Comparison of ENCODE assay signal across 8 mouse cellular contexts in the genomic region with DNA sequence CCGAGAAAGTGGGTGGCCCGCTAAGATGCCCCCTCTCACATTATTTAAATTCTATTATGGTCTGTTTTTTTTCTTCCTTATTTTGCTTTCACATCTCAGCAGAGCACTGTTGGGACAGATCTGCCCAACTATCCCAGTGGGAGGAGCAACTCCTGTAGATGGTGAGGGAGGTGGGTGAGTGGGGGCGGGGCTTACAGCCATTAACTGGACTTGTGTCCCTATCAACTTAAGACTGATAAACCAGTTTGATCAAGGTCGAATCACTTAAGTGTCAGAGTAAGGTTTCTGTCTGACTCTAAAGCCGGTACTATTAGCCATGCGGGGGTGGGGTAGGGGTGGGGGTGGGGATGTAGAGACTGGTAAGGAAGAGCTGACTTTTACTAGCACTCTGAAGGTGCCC. TPM values are rescaled to one million over a fixed set of nuclear protein-coding genes. Genes with fewer than 3 reads are reported as not detected.
DNase-seq lines count a peak whose midpoint lies in the region; ATAC-seq lines count a peak whose summit lies in the region.

No protein-coding gene starts in this region.

- ATAC-seq in cerebellum, adult (ENCODE audit: insufficient number of reproducible peaks, low FRiP score, low TSS enrichment), result no peak
- peak; percentile 52 for ATAC-seq in erythroblast, adult 5-6 weeks (replicated peaks; ENCODE audit: low FRiP score, poor library complexity, severe bottlenecking)

- intact Hi-C loops in heart, postnatal 25 days (cut with DNase I), result no loop called here

- DNase-seq in cerebellum, adult 11-12 months, result peak; percentile 70
- peak; percentile 66 for DNase-seq in adrenal gland, adult 8-10 months
- peak; percentile 26 for DNase-seq in heart, postnatal 25 days (ENCODE audit: low spot score)
- DNase-seq in kidney, postnatal 4 days, result peak; percentile 79 to 83
- peak; percentile 73 to 77 for DNase-seq in lung, postnatal 4 days
- DNase-seq in spleen, postnatal 14 days (ENCODE audit: low spot score in 2 of 2), result peak; percentile 43 to 58

RNA-seq across cellular contexts. Expression of a gene that starts 1.1 kb away (rescaled TPM):
- 10 to 100 TPM in 3 of 4 experiments, 1 to 10 TPM in 1; 8.4 to 11.4 (median 10.4) TPM for total RNA-seq in adrenal gland, adult 8-10 months (2022)
- total RNA-seq in erythroblast, adult 5-6 weeks (2015; ENCODE audit: low replicate concordance), result 7.7 and 12.1 TPM in 2 replicates
- total RNA-seq in erythroblast, adult 5-6 weeks (2017; ENCODE audit: low replicate concordance), result 11.7 and 13.7 TPM in 2 replicates
- total RNA-seq in heart, postnatal 25 days (2021), result 1 to 10 TPM; 6.7 to 7.9 TPM

RNA-seq across cellular contexts. Expression of a gene that starts 1.2 kb away (rescaled TPM):
- total RNA-seq in adrenal gland, adult 8-10 months (2022), result 10 to 100 TPM; 30.8 to 58.2 (median 43.5) TPM
- total RNA-seq in erythroblast, adult 5-6 weeks (2015; ENCODE audit: low replicate concordance), result 36.4 and 39.0 TPM in 2 replicates
- total RNA-seq in erythroblast, adult 5-6 weeks (2017; ENCODE audit: low replicate concordance), result 38.9 and 39.8 TPM in 2 replicates
- total RNA-seq in heart, postnatal 25 days (2021), result 10 to 100 TPM; 28.3 to 31.4 TPM

RNA-seq across cellular contexts. Expression of a gene that starts 7.1 kb away (rescaled TPM):
- total RNA-seq in adrenal gland, adult 8-10 months (2022), result 1 to 10 TPM; 1.8 to 5.0 (median 3.2) TPM
- 10.2 and 17.1 TPM in 2 replicates for total RNA-seq in erythroblast, adult 5-6 weeks (2015; ENCODE audit: low replicate concordance)
- total RNA-seq in erythroblast, adult 5-6 weeks (2017; ENCODE audit: low replicate concordance), result 6.0 and 12.4 TPM in 2 replicates
- 1 to 10 TPM; 2.0 to 2.1 TPM for total RNA-seq in heart, postnatal 25 days (2021)

RNA-seq across cellular contexts. Expression of a gene that starts 10.7 kb away (rescaled TPM):
- total RNA-seq in adrenal gland, adult 8-10 months (2022), result 1 to 10 TPM in 1 of 4 experiments, under 1 TPM in 1, not detected in 2; 0.56 to 1.5 TPM
- not detected in 2 replicates for total RNA-seq in erythroblast, adult 5-6 weeks (2015; ENCODE audit: low replicate concordance)
- total RNA-seq in erythroblast, adult 5-6 weeks (2017; ENCODE audit: low replicate concordance), result 0.17 and 3.3 TPM in 2 replicates
- 10 to 100 TPM; 17.3 to 24.5 TPM for total RNA-seq in heart, postnatal 25 days (2021)

RNA-seq across cellular contexts. Expression of a gene that starts 24.2 kb away (rescaled TPM):
- total RNA-seq in adrenal gland, adult 8-10 months (2022), result 10 to 100 TPM; 54.8 to 72.9 (median 63.4) TPM
- total RNA-seq in erythroblast, adult 5-6 weeks (2015; ENCODE audit: low replicate concordance), result 8.5 and 19.4 TPM in 2 replicates
- 14.6 and 18.8 TPM in 2 replicates for total RNA-seq in erythroblast, adult 5-6 weeks (2017; ENCODE audit: low replicate concordance)
- 10 to 100 TPM; 31.3 to 32.2 TPM for total RNA-seq in heart, postnatal 25 days (2021)

Comparison
In these comparisons a context has a peak if more than half of its experiments do, and no peak if none do; other contexts are left out.
1. DNase-seq: peak in every context shown above with its lines; median percentile 81 in kidney, postnatal 4 days; 75 in lung, postnatal 4 days; 70 in cerebellum, adult 11-12 months; 66 in adrenal gland, adult 8-10 months; 50 in spleen, postnatal 14 days; 26 in heart, postnatal 25 days.